Mouse (Mus musculus) kidney, postnatal 10 days (tissue): ENCODE results near the gene Rtbdn.
A peak's percentile ranks its signal among the peaks of the same experiment; 100 is the strongest.

Source experiments
- DNase-seq: peaks from one replicate; pipeline ENCODE4 v3.0.0; 2021; ENCODE audit warnings: mixed read lengths

Gene Rtbdn

DNA sequence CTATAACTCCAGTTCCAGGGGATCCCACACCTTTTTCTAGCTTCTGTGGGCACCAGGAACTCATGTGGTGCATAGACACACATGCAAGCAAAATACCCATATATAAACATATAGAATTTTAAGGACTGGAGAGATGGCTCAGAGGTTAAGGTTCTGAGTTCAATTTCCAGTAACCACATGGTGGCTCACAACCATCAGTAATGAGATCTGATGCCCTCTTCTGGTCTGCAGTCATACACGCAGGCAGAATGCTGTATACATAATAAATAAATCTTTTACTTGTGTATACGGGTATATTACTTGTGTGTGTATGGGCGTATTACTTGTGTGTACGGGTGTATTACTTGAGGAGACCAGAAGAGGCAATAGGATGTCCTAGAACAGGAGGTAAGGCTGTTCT is 17.2 kb downstream of the Rtbdn start:
- DNase-seq = no peak

DNA sequence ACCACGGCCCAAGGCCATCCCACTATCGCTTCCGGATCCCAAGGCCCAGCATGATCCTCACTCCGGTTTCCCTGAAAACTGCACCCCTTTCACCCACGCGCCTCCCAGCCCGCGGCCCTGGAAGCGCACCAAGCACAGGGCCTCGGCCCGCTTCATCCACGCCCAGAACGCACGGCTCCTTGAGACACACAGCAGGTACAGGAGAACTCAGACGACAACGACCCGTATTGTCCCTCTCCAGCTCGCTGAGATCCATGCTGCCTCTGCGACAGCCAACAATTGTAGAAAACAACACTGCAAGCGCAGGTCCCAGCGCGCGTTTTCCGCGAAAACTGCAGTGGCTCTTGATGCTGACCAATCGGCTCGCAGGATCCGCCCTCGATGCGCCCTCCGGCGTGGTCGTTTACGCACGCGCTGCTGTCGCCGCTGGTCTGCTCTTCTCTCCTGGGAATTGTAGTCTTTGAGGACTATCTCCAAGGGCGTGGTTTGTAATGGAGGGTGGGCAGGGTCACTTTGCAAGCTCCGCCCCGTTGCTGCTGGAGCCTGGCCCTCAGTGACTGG is 19.0 kb downstream of the Rtbdn start:
- peak; percentile 96 for DNase-seq

DNA sequence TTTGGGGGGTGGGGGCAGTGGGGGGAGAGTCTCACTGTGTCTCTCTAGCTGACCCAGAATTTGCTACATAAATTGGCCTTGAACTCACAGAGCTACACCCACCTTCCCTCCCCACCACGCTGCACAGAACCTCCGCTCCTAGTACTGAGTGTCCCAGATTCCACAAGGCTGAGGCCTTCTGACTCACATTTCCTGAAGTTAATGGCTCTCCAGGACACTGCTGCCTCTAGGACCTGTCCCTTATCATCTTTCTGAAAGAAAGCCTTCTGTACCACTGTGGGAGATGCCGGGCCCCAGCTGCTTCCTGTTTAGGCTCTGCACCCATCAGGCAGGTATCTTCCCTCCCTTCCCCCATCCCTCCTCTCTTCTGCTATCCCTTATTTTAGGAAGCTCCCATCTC is 19.8 kb downstream of the Rtbdn start:
- DNase-seq = no peak

DNA sequence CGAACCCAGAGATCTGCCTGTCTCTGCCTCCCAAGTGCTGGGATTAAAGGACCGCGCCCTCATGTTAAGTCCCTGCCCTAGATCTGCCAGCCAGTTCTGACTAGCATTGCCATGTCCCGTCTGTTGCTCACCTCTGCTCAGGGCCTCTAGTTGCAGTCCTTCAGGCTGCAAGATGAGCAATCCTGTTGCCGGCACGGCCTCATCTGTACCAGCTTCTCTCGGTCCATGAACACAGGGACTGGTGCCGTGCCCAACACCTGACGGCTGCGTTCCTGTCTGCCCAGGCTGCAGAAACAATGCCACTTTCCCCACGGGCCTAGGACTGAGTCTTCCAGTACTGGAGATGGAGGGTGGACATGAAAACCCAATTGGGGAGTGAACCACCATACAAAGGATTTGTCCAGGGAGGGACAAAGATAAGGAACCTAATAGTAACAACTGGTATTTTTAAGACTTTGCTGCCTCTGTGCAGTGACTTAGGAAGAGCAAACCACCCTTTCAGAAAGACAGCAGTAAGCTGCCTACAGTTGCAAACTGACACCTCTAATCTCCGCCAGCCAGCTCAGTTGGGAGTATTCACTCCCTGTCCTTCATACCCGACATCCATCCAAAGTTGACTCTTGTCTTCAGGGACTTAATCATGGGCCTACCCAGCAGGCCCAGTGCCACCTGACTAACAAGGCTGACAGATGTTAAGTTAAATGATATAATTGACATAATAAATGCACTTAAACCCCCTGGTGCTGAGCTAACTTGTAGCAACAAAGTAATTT is 20.9 kb downstream of the Rtbdn start:
- no peak for DNase-seq

DNA sequence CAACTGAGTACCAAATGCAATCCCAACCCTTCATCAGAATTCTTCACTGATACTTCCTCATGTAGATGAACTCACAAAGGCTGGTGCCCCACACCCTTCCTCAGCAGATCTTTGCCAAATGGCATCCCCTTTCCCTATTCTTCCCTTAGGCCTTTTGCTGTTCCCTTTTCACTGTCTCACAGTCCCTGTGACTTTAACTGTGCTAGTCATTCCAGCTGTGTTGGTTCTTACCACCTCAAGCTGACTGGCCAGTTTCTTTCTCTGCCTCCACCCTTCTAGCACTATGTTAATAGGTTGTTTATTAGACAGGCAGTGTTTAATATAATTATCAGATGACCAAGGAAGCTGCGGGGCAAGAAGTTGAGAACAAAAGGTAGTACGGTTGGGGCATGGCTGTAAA is 21.9 kb downstream of the Rtbdn start:
- DNase-seq = no peak

DNA sequence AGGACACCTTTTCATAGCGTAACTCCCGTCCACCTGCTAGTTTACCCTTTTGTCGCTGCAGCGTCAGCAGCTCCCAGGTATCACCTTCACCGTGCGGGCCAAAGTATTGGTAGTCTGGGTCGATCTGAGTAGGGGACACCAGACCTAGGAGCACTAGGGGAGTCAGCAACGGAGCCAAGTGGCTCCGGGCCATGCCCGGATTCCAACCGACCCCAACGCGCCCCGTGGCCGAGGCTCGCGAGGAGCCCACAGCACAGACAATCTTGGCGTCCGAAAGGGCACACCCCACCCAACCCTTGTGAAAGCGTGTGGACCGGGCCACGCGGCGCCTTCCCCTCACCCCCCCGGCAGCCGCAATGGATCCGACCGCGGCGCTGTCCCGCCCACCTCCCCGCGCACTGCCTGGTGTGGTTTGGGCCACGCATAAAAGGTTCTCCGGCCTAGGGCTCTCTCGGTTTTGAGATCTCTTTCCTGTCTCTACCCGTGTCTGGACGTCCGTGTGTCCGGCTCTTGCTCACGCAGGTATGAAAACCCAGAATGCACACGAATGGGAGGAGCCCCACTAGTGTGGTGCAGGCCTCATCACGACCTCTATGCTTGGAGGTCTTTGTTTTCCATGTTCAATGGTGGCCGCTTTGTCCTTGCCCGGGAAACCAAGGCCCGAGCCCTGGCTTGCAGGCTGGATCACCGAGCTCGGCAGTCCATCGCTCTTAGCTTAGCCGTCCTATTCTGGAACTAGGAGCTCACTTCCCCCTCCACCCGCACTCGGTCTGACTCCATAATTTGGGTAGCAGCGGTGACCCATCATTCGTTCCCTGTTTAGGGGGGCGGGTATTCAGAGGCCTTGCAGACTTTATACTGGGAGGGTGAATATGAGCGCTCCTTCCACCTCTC is 22.7 kb downstream of the Rtbdn start, which contains the start of the genes Gm49661, Prdx2 and Rnaseh2a:
Gene Gm49661, minus strand, starts transcription at position 193 of the 894 bp plus-strand sequence.
Gene Prdx2, plus strand, starts transcription at position 347 of the 894 bp plus-strand sequence.
Gene Rnaseh2a, minus strand, starts transcription at position 527 of the 894 bp plus-strand sequence.
- peak; percentile 90 for DNase-seq

DNA sequence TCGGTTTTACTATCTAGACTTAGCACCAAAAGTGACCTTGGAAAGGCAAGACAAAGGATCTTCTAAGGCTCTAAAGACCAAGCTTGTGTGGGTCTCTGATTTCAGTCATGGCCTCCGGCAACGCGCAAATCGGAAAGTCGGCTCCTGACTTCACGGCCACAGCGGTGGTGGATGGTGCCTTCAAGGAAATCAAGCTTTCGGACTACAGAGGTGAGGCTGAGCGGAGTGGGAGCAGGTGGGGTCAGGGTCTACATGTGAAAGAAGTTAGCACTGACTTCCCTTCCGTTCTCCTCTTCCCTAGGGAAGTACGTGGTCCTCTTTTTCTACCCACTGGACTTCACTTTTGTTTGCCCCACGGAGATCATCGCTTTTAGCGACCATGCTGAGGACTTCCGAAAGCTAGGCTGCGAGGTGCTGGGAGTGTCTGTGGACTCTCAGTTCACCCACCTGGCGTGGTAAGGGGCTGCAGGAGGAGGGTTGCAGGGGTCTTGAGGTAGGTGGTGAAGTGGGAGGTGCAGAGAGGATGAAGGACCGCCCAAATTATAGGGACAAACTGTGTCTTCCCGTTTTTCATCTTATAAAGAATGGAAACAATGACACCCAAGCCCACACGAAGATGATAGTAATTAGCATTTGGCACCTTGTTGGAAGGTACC is 23.5 kb downstream of the Rtbdn start:
- DNase-seq = peak; percentile 48

DNA sequence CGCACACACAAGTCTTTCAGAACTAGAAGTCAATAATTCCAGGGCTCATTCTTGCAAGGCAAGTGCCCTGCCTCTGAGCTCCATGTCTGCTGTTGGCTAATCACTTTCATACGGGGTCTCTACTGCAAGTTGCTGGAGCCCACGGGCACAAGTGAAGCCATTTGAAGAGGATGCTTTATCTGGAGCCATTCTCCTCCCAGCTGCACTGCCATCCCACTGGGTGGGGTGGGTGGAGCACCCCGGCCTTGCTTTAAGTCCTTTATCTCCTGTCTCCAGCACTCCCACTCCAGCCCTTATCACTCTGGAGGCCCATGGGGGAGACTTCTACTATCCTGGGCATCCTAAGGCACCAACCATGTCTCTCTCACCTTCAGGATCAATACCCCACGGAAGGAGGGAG is 24.1 kb downstream of the Rtbdn start:
- DNase-seq = no peak

DNA sequence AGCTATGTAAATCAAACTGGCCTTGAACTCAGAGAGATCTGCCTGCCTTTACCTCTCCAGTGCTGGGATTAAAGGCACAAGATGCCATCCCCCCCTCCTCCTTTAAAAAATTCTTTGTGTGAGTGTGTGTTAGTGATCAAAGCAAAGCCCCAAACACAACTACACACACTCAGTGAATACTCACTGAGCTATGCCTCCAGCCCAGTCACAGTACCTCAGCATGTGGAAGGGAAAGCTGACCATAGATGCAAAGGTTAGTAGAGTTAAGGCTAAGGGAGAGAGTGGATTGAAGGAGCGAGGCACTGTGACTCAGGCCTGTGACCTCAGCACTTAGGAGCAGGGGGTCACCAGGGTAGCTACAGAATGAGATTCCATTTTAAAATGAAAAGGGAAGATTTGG is 26.3 kb downstream of the Rtbdn start:
- DNase-seq = no peak

DNA sequence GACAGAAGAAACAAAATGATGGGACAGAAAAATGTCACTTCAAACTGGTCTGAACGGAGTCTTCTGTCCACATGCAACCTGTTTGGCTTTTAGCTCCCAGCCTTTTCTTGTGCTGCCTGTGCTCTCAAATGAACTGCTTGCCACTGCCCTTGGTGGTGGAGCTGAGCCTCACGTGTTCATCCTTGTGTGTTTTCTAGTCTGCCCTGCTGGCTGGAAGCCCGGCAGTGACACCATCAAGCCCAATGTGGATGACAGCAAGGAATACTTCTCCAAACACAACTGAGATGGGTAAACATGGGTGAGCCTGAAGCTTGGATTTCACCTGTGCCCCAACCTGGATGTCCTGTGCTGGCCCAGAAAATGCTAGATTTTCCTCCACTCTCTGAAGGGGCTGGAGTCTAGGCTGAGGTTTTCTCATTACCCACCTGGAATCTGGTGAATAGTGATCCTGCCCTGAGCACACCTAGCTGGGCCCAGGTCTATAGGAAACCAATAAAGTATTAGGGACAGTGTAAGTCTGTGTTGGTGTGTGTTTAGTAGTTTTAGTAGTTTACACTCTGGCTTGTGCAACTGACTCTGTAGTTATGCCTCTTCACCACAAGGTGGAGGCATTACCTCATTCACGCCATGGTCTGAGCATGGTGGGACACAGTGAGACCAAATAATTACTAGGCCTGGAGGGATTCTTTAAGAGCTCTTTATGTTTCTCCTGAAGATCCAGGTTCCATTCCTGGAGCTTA is 27.2 kb downstream of the Rtbdn start:
- DNase-seq = peak; percentile 67

DNA sequence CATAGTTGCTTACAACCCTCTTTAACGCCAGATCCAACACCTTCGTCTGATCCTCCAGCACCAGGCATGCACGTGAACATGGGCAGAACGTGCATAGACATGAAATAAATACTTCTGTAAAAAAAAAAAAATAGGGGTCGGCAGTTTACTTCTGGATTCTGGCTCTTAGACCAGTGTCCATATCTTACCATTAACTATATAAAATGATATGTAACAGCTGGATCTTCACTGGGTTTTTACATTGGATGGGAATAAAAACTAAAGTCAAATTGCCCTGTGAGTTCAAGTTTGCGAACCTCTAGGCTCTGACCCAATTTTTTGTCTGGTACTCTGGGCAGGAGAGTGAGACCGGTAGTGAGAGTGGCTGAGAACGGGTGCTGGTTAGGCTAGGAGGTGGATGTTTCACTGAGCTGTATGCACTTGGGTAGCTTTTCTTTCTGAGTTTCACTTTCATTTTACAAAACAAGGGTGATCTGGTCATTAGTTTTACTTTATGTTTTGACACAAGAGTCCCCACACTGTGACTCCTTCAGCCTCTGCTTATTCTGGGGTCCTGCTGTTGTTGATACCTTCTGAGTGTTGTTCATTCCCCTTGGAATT is 27.9 kb downstream of the Rtbdn start:
- DNase-seq = no peak

DNA sequence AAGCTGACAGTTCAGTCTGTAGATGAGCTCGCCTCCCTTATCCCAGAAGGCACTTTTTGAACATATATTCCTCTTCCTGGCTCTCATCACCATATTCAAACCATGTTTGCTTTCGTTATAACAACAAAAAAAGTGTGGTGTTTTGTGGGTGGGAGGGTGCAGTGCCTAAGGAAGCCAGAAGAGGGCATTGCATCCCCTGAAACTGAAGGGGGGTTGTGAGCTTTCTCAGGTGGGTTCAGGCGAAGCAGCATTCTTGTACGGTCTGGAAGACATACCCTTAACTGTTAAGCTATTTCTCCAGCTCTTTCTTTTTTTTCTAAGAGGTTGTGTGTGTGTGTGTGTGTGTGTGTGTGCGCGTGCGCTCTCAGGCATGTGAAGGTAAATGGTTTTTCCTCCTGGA is 28.6 kb downstream of the Rtbdn start:
- DNase-seq = peak; percentile 80

DNA sequence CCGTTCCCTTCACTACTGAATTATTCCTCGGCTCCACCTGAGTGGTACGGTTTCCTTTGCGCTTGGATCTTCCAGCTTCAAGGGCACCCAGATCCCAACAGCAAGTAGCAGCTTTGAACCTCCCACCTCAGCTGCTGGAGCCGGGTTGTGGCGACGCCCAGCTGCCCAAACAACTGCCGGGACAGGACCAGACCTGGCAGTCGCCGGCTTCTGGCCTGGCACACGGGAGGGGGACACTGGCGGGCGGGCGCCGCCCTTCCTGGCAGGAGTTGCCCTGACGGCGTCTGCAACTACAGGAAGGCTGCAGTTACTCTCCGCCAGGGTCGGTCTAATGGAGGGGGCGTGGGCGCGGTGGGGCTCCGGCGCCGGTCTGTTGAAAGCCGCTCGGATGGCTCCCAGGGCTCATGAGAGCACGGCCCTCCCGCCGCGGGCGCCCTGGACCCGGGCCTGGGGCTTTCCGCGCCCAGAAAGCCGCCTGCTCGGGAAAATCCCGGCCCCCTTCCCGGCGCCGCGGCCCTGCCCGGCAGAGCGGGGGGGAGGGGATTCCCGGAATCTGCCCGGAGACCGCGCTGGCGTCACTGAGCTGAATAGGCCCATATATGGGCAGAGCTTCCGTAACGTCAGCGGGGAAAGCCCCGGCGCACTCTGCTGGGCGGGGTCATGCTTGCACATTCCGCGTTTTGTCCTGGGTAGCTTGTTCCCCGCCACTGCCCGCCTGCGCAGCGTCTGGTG is 29.4 kb downstream of the Rtbdn start:
- peak; percentile 97 for DNase-seq

DNA sequence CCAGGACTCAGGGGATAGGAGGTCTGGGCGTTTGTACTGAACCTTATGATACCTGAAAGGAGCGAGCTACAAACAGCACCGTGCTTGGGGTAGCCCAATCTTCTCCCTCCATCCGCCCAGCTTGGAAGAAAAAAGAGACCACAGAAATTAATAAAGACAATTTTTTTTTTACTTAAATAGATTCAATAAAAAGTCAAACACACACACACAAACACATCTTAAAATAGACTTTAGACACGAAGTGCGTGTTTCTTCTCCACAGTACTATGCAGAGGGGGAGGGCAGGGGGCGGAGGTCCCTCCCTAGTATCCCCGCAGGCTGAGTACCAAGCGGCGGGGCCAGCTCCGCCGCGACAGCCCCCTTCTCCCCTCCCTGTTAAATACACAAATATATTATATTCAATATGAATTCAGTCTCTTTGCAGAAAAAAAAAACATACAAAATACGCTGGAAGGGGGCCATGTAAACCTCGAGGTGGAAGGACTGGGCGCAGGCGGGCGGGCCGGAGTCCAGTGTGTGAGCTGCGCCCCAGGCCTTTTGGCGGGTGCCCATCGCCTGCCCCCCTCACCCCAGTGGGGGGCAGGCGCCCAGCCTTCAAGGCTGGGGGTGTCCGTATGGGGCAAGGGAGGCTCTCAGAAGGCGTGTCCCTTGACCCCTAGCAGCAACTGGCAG is 30.1 kb downstream of the Rtbdn start:
- no peak for DNase-seq

DNA sequence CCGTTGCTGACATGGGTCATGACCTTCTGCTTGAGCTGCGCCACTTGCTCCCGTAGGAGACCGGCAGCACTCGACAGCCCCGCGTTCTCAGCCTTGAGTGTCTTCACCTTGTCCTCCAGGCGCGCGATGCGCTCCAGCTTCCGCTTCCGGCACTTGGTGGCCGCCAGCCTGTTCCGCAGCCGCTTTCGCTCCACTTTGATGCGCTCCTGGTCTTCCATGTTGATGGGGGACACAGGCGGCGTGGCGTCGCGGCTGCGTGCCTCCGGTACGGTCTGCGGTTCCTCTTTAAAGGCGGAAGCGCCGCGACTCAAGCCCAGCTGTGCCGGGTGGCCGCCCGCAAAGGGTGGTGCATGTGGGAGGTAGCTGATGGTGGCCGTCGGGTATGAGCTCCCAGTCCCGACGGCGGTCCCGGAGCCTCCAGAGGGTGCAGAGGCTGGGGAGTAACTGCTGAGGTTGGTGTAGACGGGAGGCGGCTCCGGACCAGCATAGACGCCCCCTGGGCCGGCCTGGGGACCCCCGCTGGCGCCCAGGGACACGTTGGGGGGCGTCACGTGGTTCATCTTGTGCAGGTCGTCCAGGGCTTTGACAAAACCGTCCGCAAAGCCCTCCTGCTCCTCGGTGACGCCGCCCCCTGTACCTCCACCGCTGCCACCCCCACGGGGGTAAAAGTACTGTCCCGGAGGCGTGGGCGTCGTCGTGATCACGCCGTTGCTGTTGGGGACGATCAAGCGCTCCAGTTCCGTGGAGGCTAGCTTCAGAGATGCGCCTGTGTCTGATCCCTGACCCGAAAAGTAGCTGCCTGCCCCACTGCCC is 30.9 kb downstream of the Rtbdn start:
- DNase-seq = peak; percentile 82

DNA sequence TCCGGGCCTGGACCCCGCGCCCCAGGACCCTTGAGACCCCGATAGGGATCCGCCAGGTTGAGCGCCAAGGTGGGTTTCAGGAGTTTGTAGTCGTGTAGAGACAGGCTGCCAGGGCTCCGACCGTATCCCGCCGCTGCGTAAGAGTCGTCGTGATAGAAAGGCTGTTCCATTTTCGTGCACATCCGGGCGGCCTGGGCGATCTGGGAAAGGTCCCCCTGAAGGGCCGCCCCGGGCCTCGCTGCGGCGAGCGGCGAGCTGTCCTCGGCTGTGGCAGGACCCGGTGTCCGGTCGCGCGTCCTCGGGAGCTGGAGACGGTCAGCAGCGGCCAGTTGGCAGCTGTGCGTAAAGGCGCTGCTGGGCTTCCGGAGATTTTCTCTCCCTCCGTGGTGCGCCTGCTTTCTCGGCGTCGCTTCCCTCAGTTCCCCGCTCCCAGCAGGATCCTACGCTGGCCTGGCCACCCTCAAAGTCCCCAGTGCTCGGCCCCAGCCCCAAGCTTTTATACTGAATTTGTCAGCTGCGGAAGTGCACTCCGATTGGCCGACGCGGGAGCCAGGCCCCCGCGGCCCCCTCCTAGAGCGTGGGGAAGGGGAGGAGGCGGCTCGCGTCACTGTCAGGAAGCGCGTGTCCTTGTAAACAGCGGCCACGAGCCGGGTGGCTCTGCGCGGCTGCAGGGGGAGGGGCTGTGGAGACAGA is 31.6 kb downstream of the Rtbdn start, which contains the start of gene Junb:
Gene Junb, minus strand, starts transcription at position 471 of the 693 bp plus-strand sequence.
- DNase-seq = peak; percentile 96

DNA sequence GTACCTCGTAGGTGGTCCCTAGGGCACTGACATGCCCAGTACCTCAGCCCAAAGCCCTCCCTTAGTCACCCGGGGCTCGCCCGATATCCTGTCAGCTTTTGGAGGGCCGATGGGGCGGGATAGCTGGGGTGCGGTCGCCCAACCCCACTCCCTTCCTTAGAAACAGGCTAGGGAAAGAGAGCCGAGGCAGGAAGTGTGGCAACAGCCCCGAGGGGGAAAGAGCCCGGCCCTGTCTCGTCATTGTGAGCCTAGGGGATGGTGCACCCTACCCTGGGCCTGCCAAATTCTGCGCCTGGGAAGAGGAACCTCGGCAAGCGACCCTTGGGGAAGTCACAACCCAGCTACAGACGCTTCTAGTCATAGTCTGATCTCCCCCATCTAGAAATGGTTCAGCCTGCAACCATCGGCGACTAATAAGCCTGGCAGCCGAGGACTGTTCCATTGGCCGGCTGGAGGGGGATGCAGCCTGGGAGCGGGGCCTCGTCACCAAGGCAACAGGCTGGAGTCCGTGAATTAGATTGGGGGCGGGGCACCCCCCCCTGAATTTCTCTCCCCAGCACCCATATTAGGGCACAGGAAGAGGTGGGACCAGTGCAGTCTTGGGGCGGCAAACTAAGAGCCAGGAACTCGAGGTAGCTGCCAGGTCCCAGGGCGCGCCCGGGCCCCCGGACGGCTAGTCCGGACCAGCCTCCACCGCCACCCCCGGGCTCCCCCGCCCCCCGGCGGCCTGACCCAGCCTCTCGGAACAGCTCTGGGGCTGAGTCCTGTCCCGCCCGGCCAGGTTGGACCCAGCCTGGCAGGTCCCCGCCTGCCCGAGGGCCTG is 33.0 kb downstream of the Rtbdn start:
- DNase-seq = peak; percentile 96
